Mouse (Mus musculus): ENCODE measurements at regions not wholly inside any gene's neighbourhood (a gene's known extent, or its start where the extent isn't known, plus 50 kb on each side); places are given as distances from the start of the nearest gene placed in this dataset.

GRCm38 (mm10) chr9:16899060-16899459, 398.0 kb upstream of the Fat3 start:
- H3K4me2 ChIP-seq (ENCODE audit: low read depth, low read length), result no peak overlapping the region
- no peaks in the 10 kb centered on the region for H3K4me1 ChIP-seq (ENCODE audit: control insufficient read depth, insufficient read depth, low read length)
- H3K27me3 ChIP-seq (replicated peaks; ENCODE audit: control insufficient read depth, insufficient read depth, low read length), result no peaks in the 10 kb centered on the region
- DNase-seq (ENCODE audit: low spot score), result no peak
- no peak overlapping the region for H3K4me3 ChIP-seq (ENCODE audit: low read depth, low read length)
- H3K9me3 ChIP-seq (ENCODE audit: control insufficient read depth, low read length), result no peaks in the 10 kb centered on the region
- H3K27ac ChIP-seq (replicated peaks; ENCODE audit: low read depth, low read length), result no peak overlapping the region
- no peaks in the 10 kb centered on the region for H3K36me3 ChIP-seq (ENCODE audit: control insufficient read depth, insufficient read depth, low read length)
- 74% methylated on average over 2 of the region's 2 CpGs for WGBS
- ATAC-seq (ENCODE audit: low read depth), result no peak
- H3K9ac ChIP-seq (ENCODE audit: low read depth, low read length), result no peak overlapping the region

GRCm38 (mm10) chr9:16852458-16853026, 351.5 kb upstream of the Fat3 start:
- no peak for DNase-seq (ENCODE audit: low spot score)
- H3K4me1 ChIP-seq (ENCODE audit: control insufficient read depth, insufficient read depth, low read length), result no peaks in the 10 kb centered on the region
- H3K9me3 ChIP-seq (ENCODE audit: control insufficient read depth, low read length), result no peaks in the 10 kb centered on the region
- no peaks in the 10 kb centered on the region for H3K36me3 ChIP-seq (ENCODE audit: control insufficient read depth, insufficient read depth, low read length)
- no peak overlapping the region for H3K27ac ChIP-seq (replicated peaks; ENCODE audit: low read depth, low read length)
- 82% methylated on average over 10 of the region's 10 CpGs for WGBS
- no peak overlapping the region for H3K9ac ChIP-seq (ENCODE audit: low read depth, low read length)
- no peak for ATAC-seq (ENCODE audit: low read depth)
- H3K4me3 ChIP-seq (ENCODE audit: low read depth, low read length), result no peak overlapping the region
- no peaks in the 10 kb centered on the region for H3K27me3 ChIP-seq (replicated peaks; ENCODE audit: control insufficient read depth, insufficient read depth, low read length)
- no peak overlapping the region for H3K4me2 ChIP-seq (ENCODE audit: low read depth, low read length)

- DNase-seq (ENCODE audit: low spot score), result no peak
- Histone ChIP-seq H3K27me3 (replicated peaks; ENCODE audit: control insufficient read depth, insufficient read depth, low read length) (no peaks in the 10 kb centered on the region), H3K9me3 (ENCODE audit: control insufficient read depth, low read length) (no peaks in the 10 kb centered on the region), H3K27ac (replicated peaks; ENCODE audit: low read depth, low read length) (no peak overlapping the region), H3K9ac (ENCODE audit: low read depth, low read length) (no peak overlapping the region), H3K4me1 (ENCODE audit: control insufficient read depth, insufficient read depth, low read length) (no peaks in the 10 kb centered on the region), H3K36me3 (ENCODE audit: control insufficient read depth, insufficient read depth, low read length) (no peaks in the 10 kb centered on the region), H3K4me2 (ENCODE audit: low read depth, low read length) (no peak overlapping the region), H3K4me3 (ENCODE audit: low read depth, low read length) (no peak overlapping the region)
- WGBS, result 72% methylated on average over 2 of the region's 2 CpGs
- ATAC-seq (ENCODE audit: low read depth), result no peak
These were observed 307.4 kb upstream of the Fat3 start for GRCm38 (mm10) chr9:16808494-16808893.

- Histone ChIP-seq H3K9me3 (ENCODE audit: control insufficient read depth, low read length) (no peaks in the 10 kb centered on the region), H3K27me3 (replicated peaks; ENCODE audit: control insufficient read depth, insufficient read depth, low read length) (no peaks in the 10 kb centered on the region), H3K4me1 (ENCODE audit: control insufficient read depth, insufficient read depth, low read length) (no peaks in the 10 kb centered on the region)
These were observed 271.8 kb upstream of the Fat3 start for GRCm38 (mm10) chr9:16772867-16773266.

GRCm38 (mm10) chr9:16727653-16728052, 226.6 kb upstream of the Fat3 start:
- no peak overlapping the region for H3K4me3 ChIP-seq (ENCODE audit: low read depth, low read length)
- no peaks in the 10 kb centered on the region for H3K9me3 ChIP-seq (ENCODE audit: control insufficient read depth, low read length)
- no peak overlapping the region for H3K27ac ChIP-seq (replicated peaks; ENCODE audit: low read depth, low read length)
- H3K4me1 ChIP-seq (ENCODE audit: control insufficient read depth, insufficient read depth, low read length), result no peaks in the 10 kb centered on the region
- peak; percentile 47 for DNase-seq (ENCODE audit: low spot score)
- no peak overlapping the region for H3K9ac ChIP-seq (ENCODE audit: low read depth, low read length)
- ATAC-seq (ENCODE audit: low read depth), result no peak
- H3K4me2 ChIP-seq (ENCODE audit: low read depth, low read length), result no peak overlapping the region
- no peaks in the 10 kb centered on the region for H3K27me3 ChIP-seq (replicated peaks; ENCODE audit: control insufficient read depth, insufficient read depth, low read length)
- WGBS, result 66% methylated on average over 2 of the region's 2 CpGs
- H3K36me3 ChIP-seq (ENCODE audit: control insufficient read depth, insufficient read depth, low read length), result no peaks in the 10 kb centered on the region

More at GRCm38 (mm10) chr9:16772867-16773266, 271.8 kb upstream of the Fat3 start:
- H3K36me3 ChIP-seq (ENCODE audit: control insufficient read depth, insufficient read depth, low read length), result no peaks in the 10 kb centered on the region
- DNase-seq (ENCODE audit: low spot score), result no peak
- no peak overlapping the region for H3K9ac ChIP-seq (ENCODE audit: low read depth, low read length)
- no peak overlapping the region for H3K27ac ChIP-seq (replicated peaks; ENCODE audit: low read depth, low read length)
- no peak overlapping the region for H3K4me3 ChIP-seq (ENCODE audit: low read depth, low read length)
- no peak for ATAC-seq (ENCODE audit: low read depth)
- no peak overlapping the region for H3K4me2 ChIP-seq (ENCODE audit: low read depth, low read length)

GRCm38 (mm10) chr9:16702431-16702830, 201.3 kb upstream of the Fat3 start:
- no peak for DNase-seq (ENCODE audit: low spot score)
- H3K9me3 ChIP-seq (ENCODE audit: control insufficient read depth, low read length), result 0 out of 2 replicates have a peak, but pooled peaks cover 5% of the 10 kb centered on the region
- no peaks in the 10 kb centered on the region for H3K27me3 ChIP-seq (replicated peaks; ENCODE audit: control insufficient read depth, insufficient read depth, low read length)
- no peak overlapping the region for H3K9ac ChIP-seq (ENCODE audit: low read depth, low read length)
- H3K36me3 ChIP-seq (ENCODE audit: control insufficient read depth, insufficient read depth, low read length), result no peaks in the 10 kb centered on the region
- H3K27ac ChIP-seq (replicated peaks; ENCODE audit: low read depth, low read length), result no peak overlapping the region
- no peaks in the 10 kb centered on the region for H3K4me1 ChIP-seq (ENCODE audit: control insufficient read depth, insufficient read depth, low read length)
- no peak overlapping the region for H3K4me3 ChIP-seq (ENCODE audit: low read depth, low read length)
- no peak for ATAC-seq (ENCODE audit: low read depth)
- WGBS, result 82% methylated on average over 3 of the region's 3 CpGs
- H3K4me2 ChIP-seq (ENCODE audit: low read depth, low read length), result no peak overlapping the region

- Histone ChIP-seq H3K36me3 (ENCODE audit: control insufficient read depth, insufficient read depth, low read length) (no peaks in the 10 kb centered on the region), H3K4me1 (ENCODE audit: control insufficient read depth, insufficient read depth, low read length) (no peaks in the 10 kb centered on the region)
- ATAC-seq (ENCODE audit: low read depth), result no peak
These were observed 160.4 kb upstream of the Fat3 start for GRCm38 (mm10) chr9:16661527-16661926.

GRCm38 (mm10) chr9:16660940-16661339, 159.9 kb upstream of the Fat3 start:
- DNase-seq (ENCODE audit: low spot score) (no peak), ATAC-seq (ENCODE audit: low read depth) (no peak)
- Histone ChIP-seq H3K4me2 (ENCODE audit: low read depth, low read length) (no peak overlapping the region), H3K27ac (replicated peaks; ENCODE audit: low read depth, low read length) (no peak overlapping the region), H3K27me3 (replicated peaks; ENCODE audit: control insufficient read depth, insufficient read depth, low read length) (no peaks in the 10 kb centered on the region), H3K4me1 (ENCODE audit: control insufficient read depth, insufficient read depth, low read length) (no peaks in the 10 kb centered on the region), H3K9me3 (ENCODE audit: control insufficient read depth, low read length) (no peaks in the 10 kb centered on the region), H3K9ac (ENCODE audit: low read depth, low read length) (no peak overlapping the region), H3K36me3 (ENCODE audit: control insufficient read depth, insufficient read depth, low read length) (no peaks in the 10 kb centered on the region), H3K4me3 (ENCODE audit: low read depth, low read length) (no peak overlapping the region)
- WGBS, result 36% methylated on average over 3 of the region's 3 CpGs

More at GRCm38 (mm10) chr9:16661527-16661926, 160.4 kb upstream of the Fat3 start:
- DNase-seq (ENCODE audit: low spot score), result no peak
- no peak overlapping the region for H3K4me2 ChIP-seq (ENCODE audit: low read depth, low read length)
- H3K27me3 ChIP-seq (replicated peaks; ENCODE audit: control insufficient read depth, insufficient read depth, low read length), result no peaks in the 10 kb centered on the region
- WGBS, result 58% methylated on average over 2 of the region's 2 CpGs
- H3K9me3 ChIP-seq (ENCODE audit: control insufficient read depth, low read length), result no peaks in the 10 kb centered on the region
- no peak overlapping the region for H3K4me3 ChIP-seq (ENCODE audit: low read depth, low read length)
- no peak overlapping the region for H3K27ac ChIP-seq (replicated peaks; ENCODE audit: low read depth, low read length)
- H3K9ac ChIP-seq (ENCODE audit: low read depth, low read length), result no peak overlapping the region

All from embryonic facial prominence, embryonic 14.5 days (tissue).